Mouse (Mus musculus) mouse embryonic stem cell (cell line): ENCODE measurements around the gene Fsd1.
"Not testable (repeated sequence)": the region's sequence is repeated elsewhere in the genome, so short reads cannot be mapped to it uniquely, and the experiment has no call there.

ENCODE experiments used
- in situ Hi-C, 2 experiments: fragments of 300-500 bp; cut with MboI; formaldehyde crosslinking; loops; 1 replicate in 1 of 2; 3 replicates in 1 of 2; pipeline ENCODE4 v1.14.3; 2019 to 2020; ENCODE audit warnings: low sequenced_read_pairs in 2 of 2, low pct_unique_long_range_greater_than_20kb in 1 of 2, mixed read lengths in 1 of 2; ENCODE audit not compliant: unreplicated experiment in 1 of 2

The Fsd1 gene

DNA sequence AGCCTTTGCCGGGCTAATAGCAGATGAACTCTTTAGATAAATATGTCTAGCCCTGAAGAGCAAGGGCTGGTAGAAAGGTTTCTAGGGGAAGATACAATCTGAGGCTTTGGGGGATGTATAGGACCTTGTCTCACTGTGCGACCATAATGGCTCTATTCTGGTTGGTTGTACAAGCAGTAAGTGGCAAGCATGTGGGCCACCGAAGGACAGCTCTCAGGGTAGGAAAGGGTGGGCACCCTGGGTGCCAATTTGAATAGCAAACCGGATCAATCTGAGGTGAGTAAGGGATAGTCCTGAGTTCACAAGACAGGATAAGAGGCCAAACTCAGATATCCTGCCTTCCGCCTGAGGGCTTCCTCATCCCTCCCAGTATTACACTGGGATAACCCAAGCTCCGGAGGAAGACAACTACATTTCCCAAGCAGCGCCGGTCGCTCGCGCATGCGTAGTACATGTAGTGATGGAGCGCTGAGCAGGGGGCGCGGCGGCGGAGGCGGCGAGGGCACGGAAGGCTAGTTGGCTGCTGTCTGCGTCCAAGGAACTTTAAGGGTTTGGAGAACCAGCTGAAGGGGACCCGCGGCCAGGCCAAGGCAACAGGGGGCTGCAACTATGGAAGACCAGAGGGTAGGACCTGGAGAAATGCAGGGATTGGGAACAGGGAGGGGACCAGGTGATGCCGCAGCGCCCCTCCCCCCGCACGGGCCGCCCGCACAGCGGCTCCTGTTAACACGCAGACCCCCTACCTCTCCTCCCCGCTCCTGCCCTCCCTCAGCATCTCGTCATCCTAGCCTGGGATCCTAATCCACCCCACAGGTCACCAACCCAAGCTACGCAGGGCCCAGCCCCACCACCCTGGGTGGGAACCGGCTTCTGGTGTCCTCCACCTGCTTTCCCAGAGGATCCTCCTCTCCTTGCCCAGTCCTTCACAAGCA, at the start of gene Fsd1:
Fsd1 (plus strand) TSS at position 480 of the 932 bp plus-strand sequence.
- in situ Hi-C loops, result no loop called here

DNA sequence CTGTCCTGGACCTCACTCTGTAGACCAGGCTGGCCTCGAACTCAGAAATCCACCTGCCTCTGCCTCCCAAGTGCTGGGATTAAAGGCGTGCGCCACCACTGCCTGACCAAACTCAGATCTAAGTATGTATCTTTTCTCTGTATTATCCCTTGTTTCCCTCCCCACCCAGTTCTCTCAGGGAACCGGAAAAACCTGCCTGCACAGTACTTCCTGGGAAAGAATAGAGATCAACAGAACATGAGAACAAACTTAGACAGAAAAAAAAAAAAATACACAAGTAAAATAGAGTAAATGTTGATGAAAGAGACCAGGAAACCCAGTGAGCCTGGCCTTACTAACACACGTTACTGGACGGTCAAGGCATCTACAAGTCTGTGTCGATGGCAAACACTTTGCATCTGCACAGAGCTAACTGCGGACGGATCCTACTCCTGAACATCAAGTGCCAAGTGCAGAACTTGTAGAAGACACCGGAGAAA, 41.9 kb upstream of the Fsd1 start:
- in situ Hi-C loops, result not testable (repeated sequence)

DNA sequence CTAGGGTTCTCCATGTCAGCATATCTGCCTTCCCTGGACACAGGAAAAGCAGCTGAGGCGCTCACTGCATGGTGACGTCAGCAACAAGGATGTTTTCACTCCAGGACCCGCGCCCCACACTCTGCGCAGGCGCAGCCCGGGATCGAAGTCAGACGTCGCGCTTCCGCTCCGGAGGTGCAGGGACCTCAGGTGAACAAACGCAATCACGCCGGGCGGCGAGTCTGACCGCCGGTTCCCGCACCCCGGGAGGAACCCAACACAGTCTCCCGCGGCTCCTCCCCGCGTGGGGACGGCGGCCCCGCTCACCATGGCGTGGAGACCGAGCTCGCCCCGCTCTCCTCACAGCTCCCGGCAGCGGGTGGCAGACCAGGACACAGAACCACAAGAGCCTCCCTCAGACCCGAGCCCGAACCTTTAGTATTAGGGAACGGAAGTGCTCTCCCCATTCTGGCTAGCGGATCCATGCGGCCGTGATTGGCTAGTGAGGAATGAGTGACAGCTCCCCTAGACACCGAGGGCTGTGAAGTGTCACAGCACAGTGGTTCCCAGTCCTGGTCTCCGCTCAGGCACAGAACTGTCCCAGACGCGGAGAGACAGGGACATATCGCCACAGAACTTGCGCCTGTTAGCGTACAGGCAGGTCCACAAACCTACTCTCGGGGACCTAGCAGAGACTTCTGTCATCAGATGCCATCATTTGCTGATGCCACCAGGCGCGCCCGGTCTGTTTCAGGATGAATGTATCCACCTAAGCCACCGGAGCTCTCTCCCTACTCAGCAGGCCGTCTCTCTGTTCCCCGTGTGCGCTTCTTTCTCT, 41.2 kb upstream of the Fsd1 start:
- in situ Hi-C loops, result not testable (repeated sequence)

DNA sequence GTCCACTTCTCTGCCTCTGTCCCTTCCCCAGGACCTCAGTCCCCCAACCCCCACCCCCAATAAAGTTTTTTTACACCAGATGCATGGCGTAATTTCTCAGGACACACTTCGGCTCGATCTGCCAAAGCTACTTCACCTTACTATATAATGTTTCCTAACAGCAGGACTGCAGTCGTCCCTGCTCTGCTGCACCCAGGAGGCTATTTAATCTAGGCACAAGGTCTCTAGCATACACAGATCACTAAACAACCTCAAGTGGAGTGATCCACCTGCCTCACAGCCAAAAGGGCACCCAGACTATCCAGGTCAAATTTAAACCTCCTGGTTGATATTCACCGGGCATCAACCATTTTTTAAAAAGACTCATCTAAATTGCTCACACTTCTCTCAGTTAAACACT, 40.6 kb upstream of the Fsd1 start:
- in situ Hi-C loops, result no loop called here

DNA sequence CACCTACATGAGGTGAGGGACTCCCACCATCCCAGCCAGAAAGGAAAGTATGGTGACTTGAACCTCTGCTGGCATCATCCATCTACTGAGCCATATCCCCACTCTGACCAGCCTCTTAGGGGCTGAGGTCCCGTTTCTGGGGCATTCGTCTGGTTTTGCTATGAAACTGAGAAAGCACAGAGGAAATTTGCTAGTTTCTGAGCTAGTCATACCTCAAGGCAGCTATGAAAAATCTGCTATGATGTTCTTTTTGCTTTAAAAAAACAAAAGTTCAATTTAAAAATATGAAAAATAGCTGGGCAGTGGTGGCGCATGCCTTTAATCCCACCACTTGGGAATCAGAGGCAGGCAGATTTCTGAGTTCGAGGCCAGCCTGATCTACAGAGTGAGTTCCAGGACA, 37.7 kb upstream of the Fsd1 start:
- in situ Hi-C loops, result no loop called here

DNA sequence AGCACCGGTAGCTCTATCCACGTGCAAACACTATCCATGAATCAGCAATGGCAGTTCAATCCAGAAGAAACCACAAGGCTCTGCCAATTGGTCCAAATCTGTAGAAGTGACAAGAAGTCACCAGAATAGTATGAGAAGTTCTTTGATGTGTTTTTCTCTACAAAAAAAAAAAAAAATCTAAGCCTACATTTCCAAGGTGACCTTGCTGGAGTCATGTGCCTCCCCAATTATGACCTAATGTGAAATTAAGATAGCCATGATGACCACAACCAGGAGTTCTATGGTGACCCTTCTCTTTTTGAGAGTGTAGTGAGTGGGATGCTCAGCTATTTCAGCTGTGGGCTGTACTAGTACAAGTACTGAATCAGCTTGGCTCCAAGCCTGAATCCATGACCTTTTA, 36.9 kb upstream of the Fsd1 start, which contains the start of gene Zfp119b:
Zfp119b (minus strand) TSS at position 101 of the 400 bp plus-strand sequence.
- in situ Hi-C loops, result no loop called here

DNA sequence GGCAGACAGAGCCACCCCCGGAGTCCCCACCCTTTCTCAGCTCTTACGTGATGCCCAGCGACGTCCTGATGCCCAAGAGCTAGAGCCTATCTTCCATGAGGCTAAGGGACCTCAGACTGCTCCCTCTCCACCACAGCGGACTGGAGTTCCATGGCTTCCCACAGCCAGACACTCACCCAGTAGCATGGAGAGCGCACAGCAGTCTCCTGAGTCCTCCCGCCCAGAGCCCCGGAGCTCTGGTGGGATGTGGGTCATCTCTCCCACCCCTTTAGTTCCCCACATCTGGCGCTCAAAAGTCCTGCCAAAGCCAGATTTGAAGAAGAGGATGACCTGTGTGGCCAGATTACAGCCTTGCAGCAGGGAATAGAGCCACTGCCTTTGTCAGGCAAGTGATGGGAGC, 35.7 kb upstream of the Fsd1 start:
- in situ Hi-C loops, result no loop called here

DNA sequence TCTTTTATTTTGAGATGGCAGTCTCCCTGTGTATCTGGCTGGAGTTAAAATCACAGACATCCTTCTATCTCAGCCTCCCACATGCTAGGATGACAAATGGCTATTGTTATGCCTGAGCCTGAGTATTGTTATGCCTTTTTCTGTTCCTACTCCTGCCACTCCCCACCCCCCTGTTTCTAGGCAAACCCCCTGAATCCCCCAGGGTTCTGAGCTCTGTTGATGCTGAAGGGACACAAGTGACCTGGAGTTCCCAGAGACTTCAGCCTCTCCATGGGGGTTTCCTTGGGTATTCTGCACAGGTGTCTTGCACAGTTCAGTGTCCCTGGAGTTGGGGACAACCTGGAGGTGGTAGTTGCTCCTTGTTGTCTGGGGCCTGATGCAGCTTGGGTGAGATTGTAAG, 34.3 kb upstream of the Fsd1 start:
- in situ Hi-C loops, result no loop called here

DNA sequence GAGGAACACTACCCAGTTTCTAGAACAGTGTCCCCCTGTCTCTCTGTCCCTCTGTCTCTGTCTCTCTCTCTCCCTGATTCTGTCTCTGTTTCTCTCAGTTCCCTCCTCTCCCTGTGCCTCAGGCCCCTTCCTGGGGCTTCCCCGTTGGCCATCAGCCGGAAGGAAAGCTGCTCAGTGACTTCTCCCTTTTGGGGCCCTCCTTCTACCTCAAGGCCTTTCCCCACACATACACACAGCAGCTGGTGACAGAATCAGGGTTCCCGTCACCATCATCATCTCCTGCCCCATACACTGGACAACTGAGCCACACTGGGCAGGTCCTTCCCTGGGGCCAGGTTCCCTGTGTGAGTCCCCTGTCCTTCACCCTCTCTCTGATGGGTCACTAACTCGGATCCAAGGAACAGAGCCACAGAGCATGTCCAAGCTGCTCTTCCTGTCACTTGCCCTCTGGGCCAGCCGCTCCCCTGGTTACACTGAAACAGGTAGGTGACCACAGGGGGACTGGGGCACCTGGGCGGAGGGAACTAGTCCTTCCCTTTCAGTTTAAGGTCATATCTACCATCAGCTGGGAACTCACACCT, 33.8 kb upstream of the Fsd1 start, which contains the start of gene Ebi3:
Ebi3 (plus strand) TSS at position 194 of the 581 bp plus-strand sequence.
- in situ Hi-C loops, result no loop called here

DNA sequence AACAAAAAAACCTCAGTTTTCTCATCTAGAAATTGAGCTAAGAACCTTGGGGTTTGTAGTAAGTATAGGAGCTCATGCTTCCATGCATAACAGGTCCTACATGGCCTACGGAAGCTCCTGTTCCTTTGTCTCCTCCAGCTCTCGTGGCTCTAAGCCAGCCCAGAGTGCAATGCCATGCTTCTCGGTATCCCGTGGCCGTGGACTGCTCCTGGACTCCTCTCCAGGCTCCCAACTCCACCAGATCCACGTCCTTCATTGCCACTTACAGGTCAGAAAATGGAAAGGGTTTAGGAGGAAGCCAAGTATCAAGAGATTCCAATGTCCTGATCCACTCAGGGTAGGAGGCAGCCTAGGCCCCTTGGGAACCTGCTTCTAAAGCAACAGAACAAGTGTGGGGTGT, 32.6 kb upstream of the Fsd1 start:
- in situ Hi-C loops, result no loop called here

DNA sequence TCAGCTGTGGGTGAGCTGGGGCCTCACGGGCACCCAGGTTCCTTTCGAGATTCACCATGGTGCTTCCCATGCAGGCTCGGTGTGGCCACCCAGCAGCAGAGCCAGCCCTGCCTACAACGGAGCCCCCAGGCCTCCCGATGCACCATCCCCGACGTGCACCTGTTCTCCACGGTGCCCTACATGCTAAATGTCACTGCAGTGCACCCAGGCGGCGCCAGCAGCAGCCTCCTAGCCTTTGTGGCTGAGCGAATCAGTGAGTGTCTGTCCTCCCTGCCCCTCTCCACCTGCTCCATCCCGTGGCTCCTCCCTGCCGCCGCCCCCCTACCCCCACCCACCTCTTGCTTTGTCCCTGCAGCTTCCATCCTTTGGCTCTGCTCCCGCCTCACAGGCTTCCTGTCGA, 32.1 kb upstream of the Fsd1 start:
- in situ Hi-C loops, result no loop called here

DNA sequence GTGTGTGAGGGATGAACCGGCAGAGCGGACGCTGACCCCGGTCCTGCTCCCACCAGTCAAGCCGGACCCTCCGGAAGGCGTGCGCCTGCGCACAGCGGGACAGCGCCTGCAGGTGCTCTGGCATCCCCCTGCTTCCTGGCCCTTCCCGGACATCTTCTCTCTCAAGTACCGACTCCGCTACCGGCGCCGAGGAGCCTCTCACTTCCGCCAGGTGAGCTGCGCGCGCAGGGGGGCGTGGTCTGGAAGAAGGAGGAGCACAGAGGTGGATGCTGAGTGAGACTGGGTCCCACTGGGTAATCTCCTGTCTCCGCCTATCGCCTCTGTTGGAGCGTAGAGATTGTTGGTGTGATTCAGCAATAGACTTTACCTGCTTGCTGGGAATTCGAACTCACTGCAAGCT, 30.2 kb upstream of the Fsd1 start:
- in situ Hi-C loops, result no loop called here

DNA sequence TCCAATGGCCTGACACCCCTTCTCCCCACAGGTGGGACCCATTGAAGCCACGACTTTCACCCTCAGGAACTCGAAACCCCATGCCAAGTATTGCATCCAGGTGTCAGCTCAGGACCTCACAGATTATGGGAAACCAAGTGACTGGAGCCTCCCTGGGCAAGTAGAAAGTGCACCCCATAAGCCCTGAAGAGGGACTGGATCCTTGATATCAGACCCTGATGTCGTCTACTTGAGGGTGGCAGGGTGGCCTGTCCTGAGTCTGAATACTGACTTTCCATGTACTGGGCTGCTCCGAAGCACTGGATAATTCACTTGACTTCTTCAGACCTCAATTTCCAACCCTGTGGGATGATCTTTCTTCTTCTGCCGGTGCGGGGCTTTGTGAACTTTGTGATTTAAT, 29.7 kb upstream of the Fsd1 start:
- in situ Hi-C loops, result no loop called here

DNA sequence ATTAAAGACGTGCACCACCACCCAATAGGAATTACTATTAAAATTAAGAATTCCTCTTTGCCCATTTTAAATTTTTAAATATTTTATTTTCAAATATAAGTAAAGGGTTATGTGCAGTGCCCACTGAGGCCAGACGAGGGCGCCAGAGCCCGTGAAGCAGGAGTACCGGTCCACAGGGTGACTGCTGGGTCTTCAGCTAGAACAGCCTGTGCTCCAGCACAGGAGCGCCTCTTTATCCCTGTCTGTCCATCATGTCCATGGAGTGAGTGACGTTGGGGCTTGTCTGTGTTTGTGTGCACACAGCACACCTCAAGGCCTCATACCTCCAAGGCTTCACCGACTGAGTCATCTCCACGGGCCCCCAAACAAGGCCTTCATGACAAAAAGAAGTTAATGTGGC, 29.1 kb upstream of the Fsd1 start:
- in situ Hi-C loops, result no loop called here

DNA sequence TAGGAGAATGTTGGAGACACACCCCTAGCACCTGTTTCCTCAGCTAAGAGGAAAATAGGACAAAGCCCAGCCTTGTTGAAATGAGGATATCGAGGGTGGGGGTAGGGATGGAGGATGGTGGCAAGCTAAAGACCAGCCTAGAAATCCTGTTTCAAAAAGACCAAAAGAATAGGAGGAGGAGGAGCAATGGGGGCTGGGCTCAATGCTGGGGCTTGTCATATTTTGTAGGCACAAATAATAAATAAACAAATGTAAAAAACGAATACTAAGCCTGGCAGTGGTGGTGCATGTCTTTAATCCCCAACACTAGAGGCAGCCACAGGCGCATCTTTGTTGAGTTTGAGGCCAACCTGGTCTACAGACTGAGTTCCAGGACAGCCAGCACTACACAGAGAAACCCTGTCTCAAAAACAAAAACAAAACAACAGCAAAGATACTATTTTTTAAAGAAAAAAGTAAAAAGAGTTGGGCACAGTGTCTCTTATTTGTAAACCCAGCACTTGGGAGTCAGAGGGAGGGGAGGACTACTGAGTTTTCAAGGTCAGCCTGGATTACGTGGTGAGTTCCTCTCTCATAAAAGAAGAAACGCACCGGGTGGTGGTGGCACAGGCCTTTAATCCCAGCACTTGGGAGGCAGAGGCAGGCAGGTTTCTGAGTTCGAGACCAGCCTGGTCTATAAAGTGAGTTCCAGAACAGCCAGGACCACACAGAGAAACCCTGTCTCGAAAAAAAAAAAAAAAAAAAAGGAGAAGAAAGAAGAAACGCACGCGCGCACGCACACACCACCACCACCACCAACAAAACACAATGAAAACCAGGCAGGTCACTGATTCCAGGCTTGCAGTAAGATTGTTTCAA, 28.4 kb upstream of the Fsd1 start:
- in situ Hi-C loops, result no loop called here

DNA sequence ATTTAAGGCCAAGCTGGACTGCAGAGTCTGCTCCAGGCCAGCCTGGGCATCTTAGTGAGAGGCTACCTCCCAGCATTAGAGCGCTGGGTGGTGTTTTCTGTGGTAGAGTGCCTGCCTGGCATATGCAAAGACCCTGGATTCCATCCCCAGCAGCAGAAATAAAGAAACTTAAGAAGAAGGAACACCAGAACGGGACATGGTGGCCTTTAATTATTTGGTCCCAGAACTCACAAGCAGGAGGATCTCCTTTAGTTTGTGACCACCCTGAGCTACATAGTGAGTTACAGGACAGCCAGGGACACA, 27.8 kb upstream of the Fsd1 start:
- in situ Hi-C loops, result no loop called here

DNA sequence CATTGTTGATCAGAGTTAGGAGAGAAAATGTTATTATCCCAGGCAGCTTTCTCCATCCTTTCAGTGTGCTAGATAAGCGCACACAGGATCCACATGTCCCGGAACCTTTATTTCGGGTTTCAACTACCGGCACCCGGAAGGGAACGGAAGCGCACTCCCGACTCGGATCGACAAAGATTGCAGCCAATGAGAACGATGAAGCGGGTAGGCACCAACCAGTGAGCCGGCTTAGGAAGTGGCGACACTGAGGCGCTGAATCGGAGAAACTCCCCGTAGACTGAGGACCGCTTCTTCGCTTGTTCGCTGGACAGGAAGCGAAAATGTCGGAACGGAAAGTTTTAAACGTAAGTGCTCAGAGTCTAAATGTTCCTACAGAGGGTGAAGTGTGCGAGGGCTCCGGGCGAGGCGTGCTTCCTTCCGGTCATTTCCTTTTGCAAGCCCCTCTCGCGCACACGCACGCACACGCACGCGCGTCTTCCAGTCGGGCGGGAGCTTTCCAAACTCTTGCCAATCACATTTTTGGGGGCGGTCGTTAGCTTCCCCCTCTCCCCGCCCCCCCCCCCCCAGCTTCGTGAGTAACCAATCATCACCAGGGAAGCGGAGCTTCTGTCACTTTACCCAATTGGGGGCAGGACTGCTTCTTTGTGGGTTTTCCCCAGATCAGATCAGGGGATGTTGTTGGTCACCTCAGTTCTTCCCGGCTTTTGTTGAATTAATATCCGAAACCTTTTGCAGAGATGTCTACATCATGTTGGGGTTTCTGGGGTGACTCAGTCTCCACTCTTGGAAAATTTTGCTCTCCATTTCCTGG, 27.2 kb upstream of the Fsd1 start, which contains the start of gene Yju2:
Yju2 (plus strand) TSS at position 182 of the 811 bp plus-strand sequence.
- in situ Hi-C loops, result no loop called here
